Mouse (Mus musculus) ES-E14 (cell line): ENCODE data around the gene Copb1.

Experiments
- CHD2 ChIP-seq: IDR thresholded peaks from 2 replicates; pipeline ENCODE4 v1.6.1; 2014; ENCODE audit warnings: mild to moderate bottlenecking, low read depth, low read length, inconsistent platforms
- ZC3H11A ChIP-seq: IDR thresholded peaks from 2 replicates; pipeline ENCODE4 v1.6.1; 2012; ENCODE audit warnings: low read depth, mild to moderate bottlenecking, inconsistent platforms, low read length, borderline replicate concordance
- ZNF384 ChIP-seq: IDR thresholded peaks from 2 replicates; pipeline ENCODE4 v1.6.1; 2012; ENCODE audit warnings: low read depth, low read length, inconsistent platforms

DNA sequence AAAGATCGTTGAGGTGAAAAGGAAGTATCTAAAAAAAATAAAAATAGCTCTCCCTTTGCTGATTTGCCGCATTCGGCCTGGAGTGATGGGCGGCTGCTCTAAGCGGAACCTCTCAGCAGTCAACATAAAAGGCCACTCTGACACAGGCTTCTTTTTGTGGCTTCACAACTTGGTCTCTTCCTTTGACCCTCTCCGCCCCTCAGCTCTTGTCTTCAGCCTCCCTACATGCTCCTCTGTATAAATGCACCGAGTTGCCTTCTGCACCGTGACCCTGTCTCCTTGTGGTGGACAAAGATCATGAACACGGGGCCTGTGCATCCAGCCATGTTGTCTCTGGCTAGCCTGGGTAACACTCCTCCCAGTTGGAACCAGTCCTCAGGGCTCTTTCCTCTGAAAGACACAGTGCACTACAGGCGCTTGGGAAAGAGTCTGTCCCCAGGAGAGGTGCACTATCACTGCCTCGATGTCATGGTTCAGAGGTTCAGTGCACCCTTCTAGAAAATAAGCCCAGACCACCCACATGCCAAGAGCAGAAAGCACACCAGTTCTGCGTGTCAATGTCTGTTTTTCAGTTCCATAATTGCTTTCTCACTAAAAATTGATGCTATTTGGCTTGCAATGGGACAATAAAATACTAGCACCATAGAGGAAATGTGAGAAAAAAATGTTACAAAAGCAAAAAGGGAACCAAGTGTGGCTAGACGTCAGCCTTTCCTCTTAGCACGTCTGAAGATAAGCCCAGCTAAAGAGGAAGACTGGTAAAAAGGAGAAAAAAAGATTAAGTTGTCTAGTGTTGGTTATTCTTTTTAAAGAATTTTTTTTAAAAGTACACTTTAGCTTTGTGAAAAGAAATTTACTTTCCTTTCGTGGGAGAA is 37.2 kb upstream of the Copb1 start:
- TF ChIP-seq ZNF384 (no peak), CHD2 (no peak), ZC3H11A (no peak)
